Mouse (Mus musculus) thymus, adult 2 months (tissue): Measurements from ENCODE around the gene Ifnlr1.

Experiments
- CTCF ChIP-seq: fragments of 200-500 bp; IDR thresholded peaks from 2 replicates; pipeline ENCODE4 v1.5.1; 2012; ENCODE audit warnings: mild to moderate bottlenecking, control low read depth, low read length, moderate library complexity, borderline replicate concordance; ENCODE audit not compliant: control insufficient read depth, poor library complexity, insufficient read depth; ENCODE audit errors: extremely low read depth
- POLR2A ChIP-seq: fragments of 200-500 bp; IDR thresholded peaks from 2 replicates; pipeline ENCODE4 v1.6.1; 2012; ENCODE audit warnings: mild to moderate bottlenecking, low read length, control low read depth, moderate library complexity; ENCODE audit not compliant: control insufficient read depth, poor library complexity, insufficient read depth; ENCODE audit errors: extremely low read depth

DNA sequence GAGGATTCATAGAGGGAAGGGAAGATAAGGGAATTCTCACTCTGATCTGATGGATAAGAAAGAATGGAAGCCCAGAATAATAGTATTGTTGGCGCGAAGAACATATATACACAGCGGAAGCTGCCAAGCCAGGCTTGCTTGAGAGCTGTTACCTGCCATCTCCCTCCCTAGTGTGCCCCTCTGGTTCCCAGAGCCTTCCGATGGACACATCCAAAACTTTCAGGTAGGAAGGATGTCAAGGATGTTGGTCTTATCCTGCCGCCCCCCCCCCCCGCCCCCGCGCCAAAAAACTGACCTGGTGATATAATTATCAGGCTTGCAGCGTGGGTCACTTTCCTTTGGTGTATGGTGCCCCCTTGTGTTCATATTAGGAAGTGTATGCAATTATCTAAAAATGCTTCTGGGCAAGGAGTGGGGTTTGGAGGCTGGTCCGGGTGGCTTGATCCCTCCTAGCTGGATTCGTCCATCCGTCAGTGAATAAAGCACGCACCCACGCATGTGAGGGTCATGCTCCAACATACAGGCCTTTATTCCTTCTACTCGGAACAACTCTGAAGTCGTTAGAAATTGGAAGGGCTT lies 18.7 kb upstream of the Ifnlr1 start:
- TF ChIP-seq POLR2A (no peak), CTCF (no peak)
